Mouse (Mus musculus) spleen, postnatal 14 days (tissue): ENCODE results near the gene Nucb2.
A peak's percentile ranks its signal among the peaks of the same experiment; 100 is the strongest.

ENCODE experiments used
- DNase-seq, 2 experiments: peaks; one replicate each; pipeline ENCODE4 v3.0.0; 2021 to 2022; ENCODE audit warnings: low spot score in 2 of 2

The Nucb2 gene

GRCm38 (mm10) chr7:116503879-116504817, at the start of gene Nucb2:
Gene Nucb2 (plus strand): TSS chr7:116504369.
- peak; percentile 83 to 89 for DNase-seq

GRCm38 (mm10) chr7:116456964-116457363, 47.2 kb upstream of the Nucb2 start:
- no peak for DNase-seq

GRCm38 (mm10) chr7:116457391-116457790, 46.8 kb upstream of the Nucb2 start:
- DNase-seq, result no peak

GRCm38 (mm10) chr7:116458985-116459441, 45.2 kb upstream of the Nucb2 start:
- peak in 1 of 2 experiments; percentile 24 for DNase-seq

GRCm38 (mm10) chr7:116462114-116462513, 42.1 kb upstream of the Nucb2 start:
- no peak for DNase-seq

- DNase-seq, result no peak
Measured at GRCm38 (mm10) chr7:116475836-116476235, 28.3 kb upstream of the Nucb2 start.

GRCm38 (mm10) chr7:116476264-116476663, 27.9 kb upstream of the Nucb2 start:
- no peak for DNase-seq

GRCm38 (mm10) chr7:116483106-116483505, 21.1 kb upstream of the Nucb2 start:
- DNase-seq, result no peak

- no peak for DNase-seq
Measured at GRCm38 (mm10) chr7:116483782-116484181, 20.4 kb upstream of the Nucb2 start.

- no peak for DNase-seq
Measured at GRCm38 (mm10) chr7:116484213-116484612, 20.0 kb upstream of the Nucb2 start.

- DNase-seq, result no peak
Measured at GRCm38 (mm10) chr7:116485062-116485601, 19.0 kb upstream of the Nucb2 start.

GRCm38 (mm10) chr7:116491113-116491512, 13.1 kb upstream of the Nucb2 start:
- no peak for DNase-seq

GRCm38 (mm10) chr7:116493267-116494003, 10.7 kb upstream of the Nucb2 start:
- DNase-seq, result no peak

- DNase-seq, result no peak
Measured at GRCm38 (mm10) chr7:116494618-116495017, 9.6 kb upstream of the Nucb2 start.

GRCm38 (mm10) chr7:116496760-116497159, 7.4 kb upstream of the Nucb2 start:
- DNase-seq, result no peak

- DNase-seq, result no peak
Measured at GRCm38 (mm10) chr7:116504818-116505170, 625 bp downstream of the Nucb2 start.

- no peak for DNase-seq
Measured at GRCm38 (mm10) chr7:116514030-116514429, 9.9 kb downstream of the Nucb2 start.

- DNase-seq, result no peak
Measured at GRCm38 (mm10) chr7:116514546-116514945, 10.4 kb downstream of the Nucb2 start.

- DNase-seq, result no peak
Measured at GRCm38 (mm10) chr7:116515059-116515458, 10.9 kb downstream of the Nucb2 start.

GRCm38 (mm10) chr7:116515514-116516135, 11.5 kb downstream of the Nucb2 start:
- no peak for DNase-seq

GRCm38 (mm10) chr7:116517240-116517639, 13.1 kb downstream of the Nucb2 start:
- no peak for DNase-seq

- no peak for DNase-seq
Measured at GRCm38 (mm10) chr7:116518155-116518554, 14.0 kb downstream of the Nucb2 start.
